Mouse (Mus musculus) intestine, postnatal 0 days (tissue): Measurements from ENCODE around the gene Zfp408. TPM values are rescaled to one million over a fixed set of nuclear protein-coding genes. Genes with fewer than 3 reads are reported as not detected.
A peak's percentile ranks its signal among the peaks of the same experiment; 100 is the strongest.

Experiments
- ATAC-seq: fragments of 200-750 bp; cut with Nextera tagmentation; 2 replicates; pipeline ENCODE4 v1.8.0; 2017; ENCODE audit warnings: mild to moderate bottlenecking, moderate TSS enrichment, moderate library complexity
- H3K27ac ChIP-seq: fragments of 300-500 bp; sonication (generic); 2 replicates; pipeline ENCODE4 v1.5.1; 2014; ENCODE audit warnings: mild to moderate bottlenecking, low read depth, low read length, moderate library complexity
- H3K27me3 ChIP-seq: fragments of 300-500 bp; sonication (generic); replicated peaks from 2 replicates; pipeline ENCODE4 v1.6.1; 2014; ENCODE audit warnings: low read length, mixed read lengths; ENCODE audit not compliant: control insufficient read depth, insufficient read depth
- H3K36me3 ChIP-seq: fragments of 300-500 bp; sonication (generic); 2 replicates; pipeline ENCODE4 v1.6.1; 2014; ENCODE audit warnings: mild to moderate bottlenecking, moderate library complexity; ENCODE audit not compliant: control insufficient read depth, insufficient read depth
- H3K4me1 ChIP-seq: fragments of 300-500 bp; sonication (generic); replicated peaks from 2 replicates; pipeline ENCODE4 v1.6.1; 2014; ENCODE audit warnings: antibody characterized with exemption, low read length, mixed read lengths; ENCODE audit not compliant: control insufficient read depth, insufficient read depth
- H3K4me2 ChIP-seq: fragments of 300-500 bp; sonication (generic); replicated peaks from 2 replicates; pipeline ENCODE4 v1.6.1; 2014; ENCODE audit warnings: low read depth, mild to moderate bottlenecking, moderate library complexity
- H3K4me3 ChIP-seq: fragments of 300-500 bp; sonication (generic); 2 replicates; pipeline ENCODE4 v1.5.1; 2014; ENCODE audit warnings: low read depth, low read length
- H3K9ac ChIP-seq: fragments of 300-500 bp; sonication (generic); 2 replicates; pipeline ENCODE4 v1.6.1; 2014; ENCODE audit warnings: mild to moderate bottlenecking, low read depth, low read length
- H3K9me3 ChIP-seq: fragments of 300-500 bp; sonication (generic); 2 replicates; pipeline ENCODE4 v1.6.1; 2016; ENCODE audit warnings: mixed run types; ENCODE audit not compliant: control insufficient read depth
- CTCF ChIP-seq: sonication (generic); IDR thresholded peaks from 2 replicates; pipeline ENCODE4 v1.5.1; 2016; ENCODE audit warnings: low read depth, mild to moderate bottlenecking, control low read depth, antibody characterized with exemption, moderate library complexity
- WGBS: fragments of 180-500 bp; shearing (Covaris S2); extraction: QIAGEN DNeasy Blood & Tissue Kit; methylation state at CpG from one replicate; pipeline ENCODE4 v1.1.7; 2014; 5-methylcytosine and 5-hydroxymethylcytosine counted together
- polyA plus RNA-seq: library from polyadenylated mRNA; unstranded; fragments of >200 nt; fragmentation: Nextera tagmentation; extraction: Ambion mirVana; gene quantifications from 2 replicates; pipeline ENCODE4 v1.2.1, GENCODE M21; 2015

The Zfp408 gene
- polyA plus RNA-seq, 1 experiment from 2014 or later, result 2.6 TPM

DNA sequence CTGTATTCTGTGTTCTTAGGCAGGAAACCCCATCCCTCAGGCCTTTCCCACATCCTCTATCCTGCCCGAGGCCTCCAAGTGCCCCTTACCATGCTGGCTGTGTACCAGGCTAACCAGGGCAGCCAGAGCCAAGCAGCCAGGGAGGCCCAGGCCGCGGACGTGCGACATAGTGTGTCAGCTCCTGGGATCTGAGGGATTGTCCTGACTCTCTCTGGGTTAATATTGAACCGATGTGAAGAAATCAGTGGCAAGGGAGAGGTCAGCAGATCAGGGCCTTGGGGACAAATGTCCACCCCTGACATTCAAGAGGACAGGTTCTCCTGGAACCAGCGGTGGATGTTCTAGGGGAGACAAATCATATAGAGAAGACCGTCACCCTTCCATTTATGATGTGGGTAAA lies 13.4 kb downstream of the Zfp408 start, which contains the start of gene F2:
Gene F2, minus strand, starts transcription at position 186 of the 400 bp plus-strand sequence.
- Histone ChIP-seq H3K4me1 (no peaks in the 10 kb centered on the region), H3K4me2 (no peak within 1 kb of the TSS), H3K9ac (no peak within 1 kb of the TSS), H3K27me3 (no peaks in the 10 kb centered on the region), H3K4me3 (no peak within 1 kb of the TSS), H3K27ac (peak within 1 kb of the TSS; percentile 35; the same call in 1 of the 2 replicates), H3K9me3 (no peaks in the 10 kb centered on the region), H3K36me3 (no peaks in the 10 kb centered on the region)
- no peak for TF ChIP-seq CTCF
- no peak for ATAC-seq
- 69% methylated on average over 8 of the region's 8 CpGs for WGBS

DNA sequence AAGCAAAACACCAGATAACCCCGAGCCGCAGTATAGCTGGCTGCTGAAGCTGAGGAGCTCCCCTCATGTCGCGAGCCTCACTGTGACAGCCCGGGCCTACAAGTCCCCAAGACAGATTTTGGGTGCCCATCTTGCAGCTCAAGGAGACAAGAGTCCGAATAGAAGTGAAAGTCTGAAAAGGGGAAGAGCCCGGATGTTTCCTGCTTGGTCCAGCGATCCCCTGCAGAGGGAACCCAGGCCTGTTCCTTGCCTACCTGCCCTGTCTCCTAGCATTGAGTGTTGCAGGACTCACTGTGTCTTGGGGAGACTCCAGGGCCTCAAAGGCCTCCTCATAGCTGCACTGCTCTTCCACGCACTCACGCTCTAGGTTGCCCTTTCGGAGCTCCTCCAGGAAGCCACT lies 14.1 kb downstream of the Zfp408 start:
- no peaks in the 10 kb centered on the region for H3K4me1 ChIP-seq
- no peak overlapping the region for H3K4me2 ChIP-seq
- H3K9ac ChIP-seq, result no peak overlapping the region
- 87% methylated on average over 11 of the region's 11 CpGs for WGBS
- H3K4me3 ChIP-seq, result no peak overlapping the region
- no peak for TF ChIP-seq CTCF
- ATAC-seq, result no peak
- no peaks in the 10 kb centered on the region for H3K9me3 ChIP-seq
- no peaks in the 10 kb centered on the region for H3K36me3 ChIP-seq
- H3K27me3 ChIP-seq, result no peaks in the 10 kb centered on the region
- H3K27ac ChIP-seq, result no peak overlapping the region

DNA sequence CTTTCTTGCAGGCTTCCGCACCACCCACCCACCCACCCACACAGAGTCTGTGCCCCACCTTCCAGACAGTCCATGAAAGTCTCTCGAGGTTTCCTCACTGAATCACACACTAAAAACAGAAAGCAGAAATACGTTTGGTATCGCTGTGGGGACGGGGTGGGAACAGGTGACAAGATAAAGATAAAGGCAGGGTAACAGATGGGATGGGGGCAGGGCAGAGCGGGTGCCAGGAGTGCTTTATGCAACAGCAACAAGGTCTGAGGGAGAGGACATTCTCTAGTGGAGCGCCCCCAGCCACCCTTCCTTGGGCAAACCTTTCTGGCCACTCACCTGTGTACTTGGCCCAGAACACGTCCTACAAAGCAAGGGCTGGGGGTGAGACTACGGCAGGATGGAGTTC lies 14.8 kb downstream of the Zfp408 start:
- no peak for TF ChIP-seq CTCF
- ATAC-seq, result no peak
- Histone ChIP-seq H3K9ac (no peak overlapping the region), H3K27me3 (no peaks in the 10 kb centered on the region), H3K4me2 (no peak overlapping the region), H3K36me3 (no peaks in the 10 kb centered on the region), H3K9me3 (no peaks in the 10 kb centered on the region), H3K27ac (no peak overlapping the region), H3K4me1 (no peaks in the 10 kb centered on the region), H3K4me3 (no peak overlapping the region)
- WGBS, result 78% methylated on average over 9 of the region's 9 CpGs

DNA sequence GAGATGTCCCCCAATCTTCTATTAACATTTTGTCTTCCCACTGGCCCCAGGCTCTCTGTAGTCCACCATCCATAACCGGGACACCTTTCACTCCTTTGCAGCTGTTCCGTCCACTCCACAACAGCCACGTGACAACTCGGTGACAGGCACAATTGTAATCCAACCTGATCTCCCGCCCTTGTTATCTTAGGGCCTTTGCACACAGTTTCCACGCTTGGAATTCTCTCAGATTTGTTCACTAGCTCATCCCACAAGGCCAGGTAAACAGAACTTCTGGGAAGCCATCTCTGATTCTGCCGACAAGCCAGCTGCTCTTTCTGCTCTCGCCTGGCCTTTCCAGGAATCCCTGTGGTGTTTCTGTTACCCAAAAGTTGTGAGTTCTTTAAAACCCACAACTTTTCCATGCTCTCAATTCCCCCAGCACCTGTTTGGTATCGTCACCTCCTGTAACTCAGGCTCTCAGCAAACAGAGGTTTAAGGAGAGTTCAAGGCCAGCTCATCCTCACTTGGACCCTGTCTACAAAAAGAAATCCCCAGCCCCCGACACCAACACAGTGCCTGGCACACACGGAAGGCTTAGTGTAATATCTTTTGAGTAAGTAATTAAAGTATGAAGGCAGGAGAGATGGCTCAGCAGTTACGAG lies 16.1 kb downstream of the Zfp408 start:
- H3K4me1 ChIP-seq, result no peaks in the 10 kb centered on the region
- no peak overlapping the region for H3K9ac ChIP-seq
- ATAC-seq, result no peak
- H3K27me3 ChIP-seq, result no peaks in the 10 kb centered on the region
- H3K4me2 ChIP-seq, result no peak overlapping the region
- no peak for TF ChIP-seq CTCF
- H3K4me3 ChIP-seq, result no peak overlapping the region
- no peak overlapping the region for H3K27ac ChIP-seq
- WGBS, result 52% methylated on average over 12 of the region's 12 CpGs
- H3K36me3 ChIP-seq, result no peaks in the 10 kb centered on the region
- no peaks in the 10 kb centered on the region for H3K9me3 ChIP-seq

DNA sequence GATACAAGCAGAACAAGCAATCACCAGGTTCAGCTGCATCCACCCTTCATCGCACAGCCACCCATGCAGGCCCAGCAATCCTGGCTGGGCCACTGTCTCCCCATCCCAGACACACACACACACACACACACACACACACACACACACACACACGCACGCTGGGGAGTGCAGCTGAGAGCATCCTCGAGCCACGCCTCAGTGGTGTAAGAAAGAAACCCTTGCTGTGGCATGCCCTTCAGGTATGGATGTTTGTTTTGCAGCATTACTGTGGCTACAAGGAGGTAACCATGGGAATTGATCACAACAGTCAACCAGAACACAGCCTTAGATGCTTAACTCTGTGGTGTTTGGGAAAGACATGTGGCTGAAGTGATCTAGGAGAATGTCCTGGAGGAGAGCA lies 17.3 kb downstream of the Zfp408 start:
- no peak overlapping the region for H3K9ac ChIP-seq
- no peak overlapping the region for H3K4me2 ChIP-seq
- no peaks in the 10 kb centered on the region for H3K27me3 ChIP-seq
- no peak for TF ChIP-seq CTCF
- H3K4me3 ChIP-seq, result no peak overlapping the region
- no peak for ATAC-seq
- H3K36me3 ChIP-seq, result no peaks in the 10 kb centered on the region
- WGBS, result 48% methylated on average over 5 of the region's 5 CpGs
- H3K27ac ChIP-seq, result no peak overlapping the region
- H3K4me1 ChIP-seq, result no peaks in the 10 kb centered on the region
- no peaks in the 10 kb centered on the region for H3K9me3 ChIP-seq

DNA sequence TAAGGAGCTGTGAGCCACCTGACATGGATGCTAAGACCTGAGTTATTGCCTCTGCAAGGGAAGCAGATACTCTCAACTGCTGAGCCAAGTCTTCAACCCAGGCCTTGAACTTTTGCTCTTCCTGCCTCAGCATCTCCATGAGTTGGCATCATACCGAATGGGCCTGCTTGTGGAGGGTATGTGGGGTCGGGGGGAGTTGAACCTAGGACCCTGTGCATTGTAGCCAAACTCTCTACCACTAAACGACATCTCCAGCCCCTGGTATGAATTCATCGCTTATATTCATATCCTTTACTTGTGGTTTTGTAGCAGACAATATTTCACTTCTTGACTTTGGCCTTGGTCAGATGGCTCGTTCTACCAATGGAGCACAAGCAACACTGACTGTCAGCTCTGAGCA lies 17.8 kb downstream of the Zfp408 start:
- Histone ChIP-seq H3K4me2 (no peak overlapping the region), H3K9ac (no peak overlapping the region), H3K27me3 (no peaks in the 10 kb centered on the region), H3K27ac (no peak overlapping the region), H3K4me3 (no peak overlapping the region), H3K9me3 (no peaks in the 10 kb centered on the region), H3K36me3 (no peaks in the 10 kb centered on the region), H3K4me1 (no peaks in the 10 kb centered on the region)
- no peak for TF ChIP-seq CTCF
- 79% methylated on average over 5 of the region's 5 CpGs for WGBS
- ATAC-seq, result no peak

DNA sequence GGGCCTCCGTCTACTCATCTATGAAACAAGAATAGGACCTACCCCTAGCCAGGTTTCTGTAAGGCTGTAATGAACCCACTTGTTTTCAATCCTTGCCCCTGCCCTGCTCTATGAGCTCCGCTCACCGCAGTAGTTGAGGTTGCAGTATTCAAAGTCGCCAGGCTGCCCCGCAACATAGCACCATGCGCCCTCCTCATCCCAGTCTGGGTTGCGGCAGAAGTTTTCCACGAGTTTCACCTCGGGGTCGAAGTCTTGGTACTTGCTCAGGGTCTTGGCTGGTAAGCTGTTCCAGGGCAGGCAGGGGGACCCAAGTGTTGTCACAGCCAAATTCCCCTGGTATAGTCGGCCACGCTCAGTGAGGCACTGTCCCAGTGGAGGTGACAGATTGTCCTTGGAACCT lies 19.2 kb downstream of the Zfp408 start:
- H3K4me3 ChIP-seq, result no peak overlapping the region
- H3K9me3 ChIP-seq, result no peaks in the 10 kb centered on the region
- H3K27me3 ChIP-seq, result no peaks in the 10 kb centered on the region
- no peaks in the 10 kb centered on the region for H3K36me3 ChIP-seq
- no peak overlapping the region for H3K27ac ChIP-seq
- ATAC-seq, result no peak
- H3K4me1 ChIP-seq, result no peaks in the 10 kb centered on the region
- H3K4me2 ChIP-seq, result no peak overlapping the region
- WGBS, result 92% methylated on average over 12 of the region's 12 CpGs
- H3K9ac ChIP-seq, result no peak overlapping the region
- no peak for TF ChIP-seq CTCF
